Mouse (Mus musculus) stomach, embryonic 14.5 days (tissue): Measurements from ENCODE around the gene Ltb4r2. TPM values are rescaled to one million over a fixed set of nuclear protein-coding genes. Genes with fewer than 3 reads are reported as not detected.

Experiments
- ATAC-seq: fragments of 200-750 bp; cut with Nextera tagmentation; 2 replicates; pipeline ENCODE4 v1.8.0; 2017; ENCODE audit warnings: low read depth, moderate TSS enrichment; ENCODE audit not compliant: insufficient number of reproducible peaks, insufficient read depth, low FRiP score
- H3K27ac ChIP-seq: fragments of 300-500 bp; sonication (generic); 2 replicates; pipeline ENCODE4 v1.5.1; 2014; ENCODE audit warnings: mild to moderate bottlenecking, low read length, moderate library complexity, mixed read lengths
- H3K27me3 ChIP-seq: fragments of 300-500 bp; sonication (generic); 2 replicates; pipeline ENCODE4 v1.6.1; 2014; ENCODE audit warnings: low read length, control low read depth, mixed read lengths; ENCODE audit not compliant: control insufficient read depth, insufficient read depth
- H3K36me3 ChIP-seq: fragments of 300-500 bp; sonication (generic); 2 replicates; pipeline ENCODE4 v1.6.1; 2014; ENCODE audit warnings: mild to moderate bottlenecking, control low read depth, low read length, moderate library complexity, mixed read lengths; ENCODE audit not compliant: control insufficient read depth, insufficient read depth
- H3K4me1 ChIP-seq: fragments of 300-500 bp; sonication (generic); 2 replicates; pipeline ENCODE4 v1.6.1; 2014; ENCODE audit warnings: low read length, control low read depth, mixed read lengths; ENCODE audit not compliant: control insufficient read depth, insufficient read depth
- H3K4me2 ChIP-seq: fragments of 300-500 bp; sonication (generic); replicated peaks from 2 replicates; pipeline ENCODE4 v1.6.1; 2014; ENCODE audit warnings: low read depth, low read length, control low read depth
- H3K4me3 ChIP-seq: fragments of 300-500 bp; sonication (generic); 2 replicates; pipeline ENCODE4 v1.5.1; 2014; ENCODE audit warnings: low read depth, low read length, control low read depth
- H3K9ac ChIP-seq: fragments of 300-500 bp; sonication (generic); replicated peaks from 2 replicates; pipeline ENCODE4 v1.6.1; 2014; ENCODE audit warnings: low read depth, mild to moderate bottlenecking, control low read depth, low read length, moderate library complexity, mixed read lengths
- H3K9me3 ChIP-seq: fragments of 300-500 bp; sonication (generic); 2 replicates; pipeline ENCODE4 v1.6.1; 2016; ENCODE audit warnings: low read depth, low read length, control low read depth; ENCODE audit not compliant: control insufficient read depth
- WGBS: fragments of 180-500 bp; shearing (Covaris S2); extraction: QIAGEN DNeasy Blood & Tissue Kit; methylation state at CpG from one replicate; pipeline ENCODE4 v1.1.7; 2014; 5-methylcytosine and 5-hydroxymethylcytosine counted together
- polyA plus RNA-seq: library from polyadenylated mRNA; unstranded; fragments of >200 nt; fragmentation: Nextera tagmentation; extraction: Ambion mirVana; gene quantifications from 2 replicates; pipeline ENCODE4 v1.2.1, GENCODE M21; 2014

Ltb4r2 gene
- polyA plus RNA-seq, 1 experiment from 2014 or later: 0.13 TPM

GRCm38 (mm10) chr14:55730116-55730515 is 31.1 kb upstream of the Ltb4r2 start:
- Histone ChIP-seq H3K36me3 (no peaks in the 10 kb centered on the region), H3K4me1 (no peaks in the 10 kb centered on the region), H3K27me3 (no peaks in the 10 kb centered on the region), H3K27ac (no peak overlapping the region), H3K9me3 (no peaks in the 10 kb centered on the region), H3K4me3 (no peak overlapping the region), H3K4me2 (no peak overlapping the region), H3K9ac (no peak overlapping the region)
- ATAC-seq: no peak
- WGBS: 78% methylated on average over 7 of the region's 7 CpGs

- H3K27ac ChIP-seq: no peak overlapping the region
- H3K4me2 ChIP-seq: no peak overlapping the region
- H3K4me1 ChIP-seq: no peaks in the 10 kb centered on the region
- no peaks in the 10 kb centered on the region for H3K36me3 ChIP-seq
- H3K4me3 ChIP-seq: no peak overlapping the region
- no peak overlapping the region for H3K9ac ChIP-seq
- H3K9me3 ChIP-seq: no peaks in the 10 kb centered on the region
- 80% methylated on average over 7 of the region's 7 CpGs for WGBS
- H3K27me3 ChIP-seq: no peaks in the 10 kb centered on the region
- no peak for ATAC-seq
Measured at GRCm38 (mm10) chr14:55730531-55731032, 30.6 kb upstream of the Ltb4r2 start.

- ATAC-seq: no peak
Measured at GRCm38 (mm10) chr14:55733889-55734288, 27.3 kb upstream of the Ltb4r2 start.

GRCm38 (mm10) chr14:55734869-55735268 is 26.4 kb upstream of the Ltb4r2 start:
- Histone ChIP-seq H3K36me3 (peaks cover 13% of the 10 kb centered on the region; the same call in 1 of the 2 replicates), H3K4me2 (no peak overlapping the region), H3K9ac (no peak overlapping the region), H3K4me1 (no peaks in the 10 kb centered on the region), H3K27ac (no peak overlapping the region), H3K27me3 (no peaks in the 10 kb centered on the region), H3K4me3 (no peak overlapping the region), H3K9me3 (no peaks in the 10 kb centered on the region)
- no peak for ATAC-seq
- WGBS: 64% methylated on average over 7 of the region's 7 CpGs

More at GRCm38 (mm10) chr14:55733889-55734288, 27.3 kb upstream of the Ltb4r2 start:
- no peaks in the 10 kb centered on the region for H3K27me3 ChIP-seq
- peaks cover 4% of the 10 kb centered on the region; the same call in 1 of the 2 replicates for H3K36me3 ChIP-seq
- no peak overlapping the region for H3K9ac ChIP-seq
- no peaks in the 10 kb centered on the region for H3K4me1 ChIP-seq
- WGBS: 68% methylated on average over 10 of the region's 10 CpGs
- no peaks in the 10 kb centered on the region for H3K9me3 ChIP-seq
- no peak overlapping the region for H3K27ac ChIP-seq
- H3K4me2 ChIP-seq: no peak overlapping the region
- no peak overlapping the region for H3K4me3 ChIP-seq

- H3K27me3 ChIP-seq: no peaks in the 10 kb centered on the region
- H3K9me3 ChIP-seq: no peaks in the 10 kb centered on the region
- H3K9ac ChIP-seq: no peak overlapping the region
- H3K4me1 ChIP-seq: no peaks in the 10 kb centered on the region
- no peak overlapping the region for H3K4me2 ChIP-seq
- H3K27ac ChIP-seq: no peak overlapping the region
- no peak overlapping the region for H3K4me3 ChIP-seq
- no peak for ATAC-seq
- 23% methylated on average over 3 of the region's 3 CpGs for WGBS
- H3K36me3 ChIP-seq: peaks cover 18% of the 10 kb centered on the region; the same call in 1 of the 2 replicates
Measured at GRCm38 (mm10) chr14:55735334-55735733, 25.9 kb upstream of the Ltb4r2 start.

- 78% methylated on average over 4 of the region's 4 CpGs for WGBS
Measured at GRCm38 (mm10) chr14:55735758-55736157, 25.5 kb upstream of the Ltb4r2 start.

GRCm38 (mm10) chr14:55737086-55737687 is 24.0 kb upstream of the Ltb4r2 start:
- Histone ChIP-seq H3K4me3 (no peak overlapping the region), H3K4me2 (no peak overlapping the region), H3K9ac (no peak overlapping the region), H3K9me3 (no peaks in the 10 kb centered on the region), H3K4me1 (no peaks in the 10 kb centered on the region), H3K27ac (no peak overlapping the region), H3K27me3 (no peaks in the 10 kb centered on the region), H3K36me3 (peaks cover 28% of the 10 kb centered on the region; the same call in 1 of the 2 replicates)
- no peak for ATAC-seq
- 84% methylated on average over 9 of the region's 9 CpGs for WGBS

More at GRCm38 (mm10) chr14:55735758-55736157, 25.5 kb upstream of the Ltb4r2 start:
- H3K4me2 ChIP-seq: no peak overlapping the region
- H3K27me3 ChIP-seq: no peaks in the 10 kb centered on the region
- no peak overlapping the region for H3K4me3 ChIP-seq
- peaks cover 22% of the 10 kb centered on the region; the same call in 1 of the 2 replicates for H3K36me3 ChIP-seq
- no peak for ATAC-seq
- no peaks in the 10 kb centered on the region for H3K4me1 ChIP-seq
- H3K9ac ChIP-seq: no peak overlapping the region
- no peaks in the 10 kb centered on the region for H3K9me3 ChIP-seq
- H3K27ac ChIP-seq: no peak overlapping the region

GRCm38 (mm10) chr14:55743711-55744110 is 17.5 kb upstream of the Ltb4r2 start:
- ATAC-seq: peak; percentile 75
- peaks cover 17% of the 10 kb centered on the region; the same call in 1 of the 2 replicates for H3K4me1 ChIP-seq
- H3K9ac ChIP-seq: no peak overlapping the region
- WGBS: 20% methylated on average over 10 of the region's 10 CpGs
- peak overlapping the region; percentile 11 for H3K4me2 ChIP-seq
- no peak overlapping the region for H3K4me3 ChIP-seq
- H3K27me3 ChIP-seq: no peaks in the 10 kb centered on the region
- H3K9me3 ChIP-seq: no peaks in the 10 kb centered on the region
- H3K36me3 ChIP-seq: peaks cover 25% of the 10 kb centered on the region; the same call in 1 of the 2 replicates
- no peak overlapping the region for H3K27ac ChIP-seq
